Mouse (Mus musculus) stomach, embryonic 15.5 days (tissue): ENCODE data around the gene Tagln2. TPM values are rescaled to one million over a fixed set of nuclear protein-coding genes. Genes with fewer than 3 reads are reported as not detected.

Experiments used
- ATAC-seq: fragments of 200-750 bp; cut with Nextera tagmentation; 2 replicates; pipeline ENCODE4 v1.8.0; 2017; ENCODE audit warnings: low read depth, moderate number of reproducible peaks, moderate TSS enrichment; ENCODE audit not compliant: insufficient read depth, low FRiP score
- H3K27ac ChIP-seq: fragments of 300-500 bp; sonication (generic); 2 replicates; pipeline ENCODE4 v1.5.1; 2015; ENCODE audit warnings: mild to moderate bottlenecking, inconsistent platforms
- H3K27me3 ChIP-seq: fragments of 300-500 bp; sonication (generic); replicated peaks from 2 replicates; pipeline ENCODE4 v1.6.1; 2015; ENCODE audit warnings: inconsistent platforms
- H3K36me3 ChIP-seq: fragments of 300-500 bp; sonication (generic); 2 replicates; pipeline ENCODE4 v1.6.1; 2015; ENCODE audit warnings: inconsistent platforms
- H3K4me1 ChIP-seq: fragments of 300-500 bp; sonication (generic); 2 replicates; pipeline ENCODE4 v1.6.1; 2015; ENCODE audit warnings: inconsistent platforms
- H3K4me2 ChIP-seq: fragments of 300-500 bp; sonication (generic); 2 replicates; pipeline ENCODE4 v1.6.1; 2015; ENCODE audit warnings: mild to moderate bottlenecking, inconsistent platforms
- H3K4me3 ChIP-seq: fragments of 300-500 bp; sonication (generic); replicated peaks from 2 replicates; pipeline ENCODE4 v1.5.1; 2015; ENCODE audit warnings: inconsistent platforms
- H3K9ac ChIP-seq: fragments of 300-500 bp; sonication (generic); 2 replicates; pipeline ENCODE4 v1.6.1; 2015; ENCODE audit warnings: inconsistent platforms
- H3K9me3 ChIP-seq: fragments of 300-500 bp; sonication (generic); 2 replicates; pipeline ENCODE4 v1.6.1; 2016; ENCODE audit warnings: inconsistent platforms
- whole genome bisulfite sequencing: fragments of 180-500 bp; shearing (Covaris S2); methylation state at CpG from one replicate; pipeline ENCODE4 v1.1.7; 2015; 5-methylcytosine and 5-hydroxymethylcytosine counted together
- polyA plus RNA-seq: library from polyadenylated mRNA; unstranded; fragments of >200 nt; fragmentation: Nextera tagmentation; extraction: Ambion mirVana; gene quantifications from 2 replicates; pipeline ENCODE4 v1.2.1, GENCODE M21; 2015

Gene Tagln2
- polyA plus RNA-seq, 1 experiment from 2014 or later: 341 TPM

DNA sequence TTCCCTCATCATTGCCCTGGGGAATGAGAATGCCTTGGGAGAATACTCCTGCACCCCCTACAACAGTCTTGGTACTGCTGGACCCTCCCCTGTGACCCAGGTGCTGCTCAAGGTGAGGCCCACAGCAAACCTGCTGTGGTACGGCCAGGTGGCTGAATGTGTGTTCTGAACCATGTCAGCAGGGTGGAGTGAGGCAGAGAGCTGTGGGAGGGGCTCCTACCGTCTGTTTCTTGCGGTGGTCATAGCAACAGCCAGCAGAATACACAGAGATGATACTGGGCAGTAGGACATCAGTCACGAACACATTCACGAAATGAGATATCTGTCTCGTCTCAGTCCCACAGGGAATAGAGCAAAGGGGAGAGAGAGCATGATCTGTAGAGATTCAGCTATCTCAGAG is 6.3 kb upstream of the Tagln2 start:
- WGBS: 61% methylated on average over 6 of the region's 6 CpGs
- no peak overlapping the region for H3K4me2 ChIP-seq
- H3K27me3 ChIP-seq: no peaks in the 10 kb centered on the region
- H3K36me3 ChIP-seq: 0 out of 2 replicates have a peak, but pooled peaks cover 8% of the 10 kb centered on the region
- no peak for ATAC-seq
- H3K27ac ChIP-seq: no peak overlapping the region
- no peak overlapping the region for H3K9ac ChIP-seq
- H3K9me3 ChIP-seq: no peaks in the 10 kb centered on the region
- H3K4me1 ChIP-seq: no peaks in the 10 kb centered on the region
- no peak overlapping the region for H3K4me3 ChIP-seq

DNA sequence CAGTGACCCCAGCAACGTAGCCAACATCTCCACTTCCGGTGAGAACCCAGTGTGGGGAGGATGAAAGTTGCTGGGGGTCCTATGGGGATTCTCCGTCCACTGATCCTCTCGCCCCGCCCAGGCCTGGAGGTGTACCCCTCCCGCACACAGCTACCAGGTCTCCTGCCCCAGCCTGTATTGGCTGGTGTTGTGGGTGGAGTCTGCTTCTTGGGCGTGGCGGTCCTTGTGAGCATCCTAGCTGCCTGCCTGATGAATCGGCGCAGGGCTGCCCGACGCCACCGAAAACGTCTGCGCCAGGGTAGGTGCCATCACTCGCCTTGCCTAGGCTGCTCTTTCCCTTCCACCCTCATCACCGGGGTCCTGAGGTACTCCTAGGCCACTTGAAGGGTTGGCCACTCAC is 3.8 kb upstream of the Tagln2 start:
- Histone ChIP-seq H3K9ac (no peak overlapping the region), H3K9me3 (no peaks in the 10 kb centered on the region), H3K4me2 (no peak overlapping the region), H3K27me3 (no peaks in the 10 kb centered on the region), H3K36me3 (0 out of 2 replicates have a peak, but pooled peaks cover 8% of the 10 kb centered on the region), H3K4me1 (peaks cover 15% of the 10 kb centered on the region), H3K4me3 (no peak overlapping the region), H3K27ac (no peak overlapping the region)
- 82% methylated on average over 17 of the region's 17 CpGs for WGBS
- no peak for ATAC-seq

DNA sequence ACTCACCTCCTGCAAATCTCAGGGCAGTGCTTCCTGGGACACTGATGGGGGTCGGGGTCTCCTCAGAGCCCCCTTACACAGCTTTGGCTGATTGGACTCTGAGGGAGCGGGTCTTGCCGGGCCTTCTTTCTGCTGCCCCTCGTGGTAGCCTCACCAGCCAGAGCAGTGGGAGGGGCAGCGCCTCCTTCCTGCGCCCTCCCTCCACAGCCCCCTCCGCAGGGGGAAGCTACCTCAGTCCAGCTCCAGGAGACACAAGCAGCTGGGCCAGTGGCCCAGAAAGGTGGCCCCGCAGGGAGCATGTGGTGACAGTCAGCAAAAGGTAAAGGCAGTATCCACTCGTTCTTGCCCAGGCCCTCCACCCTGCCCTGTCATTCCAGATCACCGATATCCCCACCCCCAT is 2.4 kb upstream of the Tagln2 start:
- 0 out of 2 replicates have a peak, but pooled peaks cover 8% of the 10 kb centered on the region for H3K36me3 ChIP-seq
- H3K9me3 ChIP-seq: no peaks in the 10 kb centered on the region
- no peak overlapping the region for H3K27ac ChIP-seq
- H3K27me3 ChIP-seq: no peaks in the 10 kb centered on the region
- no peak overlapping the region for H3K9ac ChIP-seq
- ATAC-seq: no peak
- peaks cover 27% of the 10 kb centered on the region for H3K4me1 ChIP-seq
- H3K4me3 ChIP-seq: no peak overlapping the region
- H3K4me2 ChIP-seq: no peak overlapping the region
- 74% methylated on average over 10 of the region's 10 CpGs for whole genome bisulfite sequencing

DNA sequence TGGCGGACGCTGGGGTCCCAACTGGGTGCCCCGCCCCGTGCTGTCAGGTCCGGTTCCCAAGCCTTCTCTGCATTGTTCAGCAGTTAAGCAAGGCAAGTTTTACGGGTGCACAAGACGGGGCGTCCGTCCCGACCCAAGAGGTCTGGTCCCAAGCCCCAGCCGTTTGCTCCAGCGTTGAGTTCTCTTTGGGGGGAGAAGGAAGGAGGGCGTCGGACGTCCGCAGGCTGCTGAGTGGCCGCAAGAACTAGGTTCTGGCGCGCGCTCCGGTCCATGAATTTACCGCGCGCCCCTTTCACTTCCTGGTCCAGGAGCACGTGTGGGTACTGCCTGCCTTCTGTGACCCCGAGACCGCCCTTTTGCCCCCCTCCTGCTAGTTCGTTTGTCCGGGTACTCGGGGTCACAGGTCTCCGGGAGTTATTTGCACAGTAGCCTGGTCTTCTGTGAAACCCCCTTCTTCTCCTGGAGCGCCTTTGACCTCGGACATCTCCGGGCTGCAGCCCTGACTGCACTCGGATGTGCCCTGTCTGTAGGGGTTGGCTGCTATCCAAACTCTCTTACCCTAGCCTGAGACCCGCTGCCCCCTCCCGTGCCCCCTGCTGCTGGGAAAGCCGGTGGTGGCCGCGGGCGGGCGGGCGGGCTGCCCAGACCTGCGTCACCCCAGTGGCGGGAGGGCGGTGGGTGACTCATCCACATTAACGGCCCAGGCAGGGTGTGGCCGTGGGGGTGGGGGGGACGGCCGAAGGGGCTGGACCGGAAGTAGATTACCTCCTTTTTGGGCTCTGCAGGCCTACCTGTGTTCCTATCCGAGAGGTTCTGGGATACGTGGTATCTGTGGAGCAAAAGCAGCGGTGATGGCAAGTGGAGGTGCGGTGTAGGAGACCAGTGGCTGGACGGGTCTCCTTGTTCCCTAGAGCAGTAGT is 864 bp downstream of the Tagln2 start:
- Histone ChIP-seq H3K4me3 (peak overlapping the region; percentile 55), H3K36me3 (peaks cover 17% of the 10 kb centered on the region), H3K4me1 (peaks cover 41% of the 10 kb centered on the region), H3K27ac (peak overlapping the region; percentile 95), H3K9me3 (no peaks in the 10 kb centered on the region), H3K9ac (peak overlapping the region; percentile 45), H3K4me2 (peak overlapping the region; percentile 69), H3K27me3 (no peaks in the 10 kb centered on the region)
- WGBS: 2% methylated on average over 56 of the region's 56 CpGs
- peak; percentile 52 for ATAC-seq

DNA sequence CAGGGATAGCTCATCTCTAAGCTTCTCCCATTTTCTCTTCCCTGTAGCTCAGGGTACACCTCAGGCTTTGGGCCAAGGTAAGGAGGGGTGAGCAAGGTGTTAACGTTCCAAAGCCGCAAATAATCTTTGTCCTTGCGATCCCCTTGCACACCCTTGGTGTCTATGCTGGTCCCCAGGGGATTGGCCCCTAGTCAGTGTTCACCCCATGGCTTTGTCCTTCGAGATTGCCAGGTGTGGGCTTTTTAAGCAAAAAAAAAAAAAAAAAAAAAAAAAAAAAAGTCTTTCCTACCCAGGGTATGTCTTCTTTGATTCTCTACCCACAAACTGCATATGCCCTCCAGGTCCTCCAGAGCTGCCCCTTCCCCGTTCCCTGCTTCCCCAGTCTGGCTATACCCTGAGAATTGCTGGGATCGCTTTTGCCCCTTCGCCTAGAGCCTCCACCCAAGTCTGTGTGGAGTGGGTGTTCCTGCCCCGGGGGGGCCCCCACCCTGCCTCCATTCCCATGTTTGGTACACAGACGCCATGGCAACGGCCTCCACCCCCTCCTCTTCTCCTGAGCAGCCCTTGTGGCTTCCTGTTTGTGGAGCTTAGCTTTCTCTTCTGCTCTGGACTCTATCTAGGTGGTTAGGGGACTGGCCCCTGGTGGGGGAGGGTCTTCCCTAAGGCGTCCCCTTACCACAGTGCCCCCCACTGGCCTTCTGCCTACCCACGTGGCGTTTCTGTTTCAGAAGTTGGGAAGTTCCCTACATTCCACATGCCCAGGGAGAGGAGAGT is 1.7 kb downstream of the Tagln2 start:
- WGBS: 27% methylated on average over 13 of the region's 13 CpGs
- Histone ChIP-seq H3K27ac (peak overlapping the region; percentile 95), H3K9me3 (no peaks in the 10 kb centered on the region), H3K9ac (peak overlapping the region; percentile 45; the same call in 1 of the 2 replicates), H3K27me3 (no peaks in the 10 kb centered on the region), H3K4me1 (peaks cover 41% of the 10 kb centered on the region), H3K36me3 (peaks cover 24% of the 10 kb centered on the region), H3K4me3 (peak overlapping the region; percentile 55), H3K4me2 (peak overlapping the region; percentile 69)
- peak; percentile 9; the same call in 1 of the 2 replicates for ATAC-seq

DNA sequence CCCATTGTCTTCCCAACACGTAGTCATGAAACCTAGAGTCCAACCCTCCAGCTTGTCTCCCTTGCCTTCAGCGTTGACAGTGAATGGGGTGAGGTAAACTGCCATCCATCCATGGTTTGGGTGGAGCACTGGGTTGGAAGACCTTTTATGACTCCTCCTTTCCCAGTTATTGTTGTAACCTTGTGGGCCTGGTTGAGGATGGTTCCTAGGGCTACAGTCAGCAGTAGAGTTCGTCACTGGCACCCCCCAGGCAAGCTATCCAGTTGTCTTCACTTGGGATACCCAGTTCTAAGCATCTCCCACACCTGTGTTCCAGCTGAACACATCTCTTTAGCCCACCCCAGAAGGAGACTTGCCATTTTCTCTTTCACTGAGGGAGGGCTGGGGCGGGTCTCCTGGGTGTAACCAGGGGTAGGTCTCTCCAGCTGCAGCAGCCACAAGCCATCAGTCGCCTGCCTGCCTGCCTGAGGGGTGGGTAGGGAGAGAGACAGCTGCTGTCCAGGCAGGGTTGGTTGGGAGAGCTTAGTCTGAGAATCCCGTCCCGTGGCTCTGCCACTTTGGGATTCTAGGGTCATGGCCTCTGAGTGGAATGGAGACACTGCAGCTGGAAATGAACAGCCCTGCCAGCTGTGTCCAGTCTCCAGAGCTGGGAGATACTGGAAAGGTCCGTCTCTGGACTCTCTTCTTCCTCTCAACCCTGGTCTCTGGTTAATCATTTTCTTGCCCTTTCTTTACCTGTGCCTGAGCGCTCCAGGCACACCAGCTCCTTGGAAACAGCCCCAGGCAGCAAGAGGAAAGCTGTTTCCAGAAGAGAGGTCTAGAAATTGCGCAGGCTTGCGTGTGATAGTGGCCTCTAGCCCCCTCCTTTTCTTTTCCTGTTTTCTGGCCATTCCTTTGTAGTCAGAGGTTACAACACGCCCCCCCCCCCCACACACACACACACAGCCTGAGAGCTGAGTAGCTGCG is 2.6 kb downstream of the Tagln2 start:
- peak overlapping the region; percentile 69 for H3K4me2 ChIP-seq
- no peaks in the 10 kb centered on the region for H3K9me3 ChIP-seq
- H3K4me3 ChIP-seq: peak overlapping the region; percentile 55
- H3K27ac ChIP-seq: peak overlapping the region; percentile 95
- ATAC-seq: no peak
- H3K9ac ChIP-seq: no peak overlapping the region
- peaks cover 45% of the 10 kb centered on the region for H3K4me1 ChIP-seq
- H3K36me3 ChIP-seq: peaks cover 27% of the 10 kb centered on the region
- WGBS: 18% methylated on average over 13 of the region's 13 CpGs
- no peaks in the 10 kb centered on the region for H3K27me3 ChIP-seq

DNA sequence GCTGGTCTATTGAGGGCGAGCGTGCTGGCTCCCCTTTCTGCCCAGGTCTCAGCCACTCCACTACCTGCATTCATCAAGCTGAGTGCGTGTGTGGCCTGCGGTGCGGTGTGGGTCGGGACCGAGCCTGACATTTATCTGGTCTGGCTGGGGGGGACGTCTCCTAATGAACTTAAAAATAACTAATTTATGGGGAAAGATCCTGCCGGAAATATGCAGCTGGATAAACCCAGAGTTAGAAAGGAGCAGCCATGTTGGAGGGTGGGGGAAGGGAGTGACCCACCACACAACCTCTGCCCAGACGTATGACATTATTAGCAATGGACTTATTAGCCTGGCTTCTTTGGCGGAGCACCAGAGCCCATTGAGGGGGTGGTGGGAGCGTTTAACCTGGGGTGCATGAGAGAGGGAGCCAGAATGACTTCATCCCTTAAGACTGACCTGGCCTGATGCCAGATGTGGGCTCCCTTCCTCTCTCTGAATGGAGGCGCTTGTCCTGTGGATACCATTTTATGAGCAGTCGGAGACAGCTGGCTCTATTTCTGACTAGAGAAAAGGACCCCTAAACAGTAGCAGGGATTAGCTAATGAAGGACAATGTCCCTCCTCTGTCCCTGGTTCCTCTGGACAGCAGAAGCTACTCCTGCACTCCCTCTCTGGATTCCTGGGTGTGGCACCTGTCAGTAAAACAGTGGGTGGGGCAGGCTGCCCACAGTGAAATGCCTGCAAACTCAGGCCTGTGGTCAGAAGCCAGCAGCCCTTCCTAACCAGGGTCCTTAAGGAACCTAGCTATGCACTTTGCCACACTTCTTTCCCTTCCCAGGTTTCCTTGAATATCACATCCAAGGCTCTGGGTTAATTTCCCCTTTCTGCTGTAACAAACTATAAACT is 3.5 kb downstream of the Tagln2 start:
- no peaks in the 10 kb centered on the region for H3K27me3 ChIP-seq
- H3K4me1 ChIP-seq: peaks cover 50% of the 10 kb centered on the region

DNA sequence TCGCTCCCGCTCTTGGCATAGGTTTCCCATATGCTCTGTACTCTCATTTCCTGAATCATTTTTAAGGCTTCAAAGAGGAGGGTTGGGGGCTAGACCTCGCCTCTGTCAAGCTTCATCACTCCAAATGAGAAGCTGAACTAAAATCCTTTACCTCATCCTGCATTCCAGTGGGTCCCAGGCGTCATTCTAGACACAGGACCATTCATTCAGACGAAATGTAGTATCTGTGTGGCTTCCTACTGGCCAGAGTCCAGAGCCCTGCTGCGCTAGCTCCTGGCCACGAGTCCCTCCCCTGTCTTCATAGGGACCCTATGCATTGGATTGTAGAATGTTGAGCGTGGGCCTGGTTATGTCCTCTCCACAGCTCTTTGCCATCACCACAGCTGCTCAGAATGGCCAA is 4.9 kb downstream of the Tagln2 start:
- Histone ChIP-seq H3K27ac (0 out of 2 replicates have a peak overlapping the region, but pooled peaks have one; percentile 3), H3K9me3 (no peaks in the 10 kb centered on the region), H3K4me1 (peaks cover 43% of the 10 kb centered on the region), H3K27me3 (no peaks in the 10 kb centered on the region), H3K4me2 (0 out of 2 replicates have a peak overlapping the region, but pooled peaks have one; percentile 11), H3K4me3 (no peak overlapping the region), H3K36me3 (peaks cover 28% of the 10 kb centered on the region), H3K9ac (no peak overlapping the region)
- 82% methylated on average over 8 of the region's 8 CpGs for WGBS
- no peak for ATAC-seq

More for the DNA sequence above, 3.5 kb downstream of the Tagln2 start:
- no peak for ATAC-seq
- Histone ChIP-seq H3K36me3 (peaks cover 28% of the 10 kb centered on the region), H3K27ac (peak overlapping the region; percentile 95), H3K4me2 (peak overlapping the region; percentile 69), H3K9me3 (no peaks in the 10 kb centered on the region), H3K9ac (no peak overlapping the region), H3K4me3 (peak overlapping the region; percentile 55)
- 16% methylated on average over 14 of the region's 14 CpGs for WGBS

DNA sequence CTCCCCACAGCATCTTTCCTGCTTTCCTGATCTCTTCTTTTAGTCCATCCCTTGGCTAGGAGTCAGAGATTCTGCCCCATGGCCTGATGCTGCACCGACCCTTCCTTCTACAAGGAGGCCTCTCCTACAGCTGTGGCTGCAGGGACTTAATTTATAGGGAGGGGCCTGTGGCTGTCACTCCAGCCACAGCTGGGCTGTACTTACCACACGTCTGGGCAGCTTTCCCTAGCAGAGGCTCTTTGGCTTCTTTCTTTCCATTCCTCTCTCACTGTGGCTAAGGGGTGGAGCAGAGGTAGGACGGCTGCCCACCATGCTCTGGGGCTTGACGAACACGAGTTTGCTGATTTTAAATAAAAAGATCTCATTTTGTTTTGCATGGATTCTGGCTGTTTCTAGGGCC is 7.2 kb downstream of the Tagln2 start:
- no peak for ATAC-seq
- Histone ChIP-seq H3K9me3 (no peaks in the 10 kb centered on the region), H3K4me1 (peaks cover 37% of the 10 kb centered on the region), H3K4me2 (no peak overlapping the region), H3K27me3 (no peaks in the 10 kb centered on the region), H3K4me3 (no peak overlapping the region), H3K9ac (no peak overlapping the region), H3K27ac (no peak overlapping the region), H3K36me3 (peaks cover 28% of the 10 kb centered on the region)
- WGBS: 49% methylated on average over 5 of the region's 5 CpGs

DNA sequence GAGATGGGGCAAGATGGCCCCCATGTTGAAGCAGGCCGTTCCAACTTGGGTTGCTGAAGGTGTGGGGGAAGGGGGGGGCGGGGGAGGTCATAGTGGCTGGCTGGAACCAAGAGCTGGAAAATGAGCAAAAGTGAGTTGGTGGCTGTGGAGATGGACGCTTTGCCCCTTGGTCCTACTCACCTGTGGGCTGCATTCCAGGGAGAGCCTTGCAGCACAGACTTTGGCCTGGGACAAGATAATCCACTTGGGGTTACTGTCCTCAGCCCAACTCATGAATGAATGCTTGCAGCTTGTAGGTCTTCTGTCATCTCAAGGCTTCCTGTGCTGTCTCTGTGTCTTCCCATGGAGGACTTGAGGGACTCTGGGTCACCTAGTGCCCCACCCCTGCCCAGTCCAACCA is 7.9 kb downstream of the Tagln2 start:
- Histone ChIP-seq H3K4me3 (no peak overlapping the region), H3K9me3 (no peaks in the 10 kb centered on the region), H3K27me3 (no peaks in the 10 kb centered on the region), H3K4me2 (no peak overlapping the region), H3K9ac (no peak overlapping the region), H3K36me3 (peaks cover 28% of the 10 kb centered on the region), H3K4me1 (peaks cover 30% of the 10 kb centered on the region), H3K27ac (no peak overlapping the region)
- no peak for ATAC-seq
- 86% methylated on average over 3 of the region's 3 CpGs for WGBS
